Mouse (Mus musculus) gastrocnemius, postnatal 10 days (tissue): ENCODE measurements around the gene Zkscan14. TPM values are rescaled to one million over a fixed set of nuclear protein-coding genes. Genes with fewer than 3 reads are reported as not detected.
"Not testable (repeated sequence)": the region's sequence is repeated elsewhere in the genome, so short reads cannot be mapped to it uniquely, and the experiment has no call there.

ENCODE experiments used
- DNase-seq: peaks from one replicate; pipeline ENCODE4 v3.0.0; 2021; ENCODE audit warnings: mixed read lengths
- long read RNA-seq, 2 experiments: library from polyadenylated mRNA; stranded (forward); transcript quantifications; one replicate each; pipeline ENCODE4 v2.0.0; 2021
- total RNA-seq, 2 experiments: library from RNA; stranded (reverse); gene quantifications; 2 replicates each; pipeline ENCODE4 v1.2.3; 2021

Gene Zkscan14
- 1 to 10 TPM; 6.1 to 6.6 TPM for total RNA-seq
- long read RNA-seq, experiment 1, transcript Zkscan14-201 (3 exons, 1,967 nt): major isoform, 8 of 11 reads
- long read RNA-seq, experiment 1, partial matches to known transcripts: 0 of 11 reads
- long read RNA-seq, experiment 1, other reads (novel, unspliced or antisense): 1 of 11 reads
- long read RNA-seq, experiment 2, transcript Zkscan14-201 (3 exons, 1,967 nt): major isoform, 11 of 13 reads
- long read RNA-seq, experiment 2, partial matches to known transcripts: 1 of 13 reads
- long read RNA-seq, experiment 2, other reads (novel, unspliced or antisense): 0 of 13 reads

DNA sequence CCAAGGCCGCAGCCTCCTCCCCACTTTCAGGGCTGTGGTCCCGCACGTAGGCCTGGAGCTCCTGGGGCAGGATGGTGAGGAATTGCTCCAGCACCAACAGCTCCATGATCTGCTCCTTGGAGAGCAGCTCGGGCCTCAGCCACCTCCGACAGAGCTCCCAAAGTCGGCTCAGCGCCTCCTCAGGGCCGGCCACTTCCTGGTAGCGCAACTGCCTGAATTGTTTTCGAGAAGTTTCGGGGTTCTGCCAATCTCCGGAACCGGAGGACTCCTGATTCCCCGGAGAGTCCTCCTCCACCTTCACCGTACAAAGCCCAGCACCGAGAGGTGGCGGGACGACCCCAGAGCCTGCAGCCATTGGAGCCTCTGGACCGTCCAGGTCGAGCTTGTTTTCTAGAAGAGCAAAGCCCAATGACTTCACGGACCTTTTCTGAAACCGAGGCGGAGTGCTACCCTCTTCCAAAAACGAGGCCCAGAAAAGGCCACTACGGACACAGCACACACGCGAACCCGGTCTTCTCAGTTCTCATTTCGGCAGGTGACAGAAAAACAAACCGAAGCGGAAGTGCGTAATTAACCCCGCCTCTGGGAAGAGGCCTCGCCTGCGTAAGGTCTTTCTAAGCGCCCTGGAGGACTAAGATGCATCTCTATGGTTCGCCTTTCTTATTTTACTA, at the start of gene Zkscan14:
Gene Zkscan14 (minus strand): TSS at position 548 of the 671 bp plus-strand sequence.
- DNase-seq: peak; percentile 58

DNA sequence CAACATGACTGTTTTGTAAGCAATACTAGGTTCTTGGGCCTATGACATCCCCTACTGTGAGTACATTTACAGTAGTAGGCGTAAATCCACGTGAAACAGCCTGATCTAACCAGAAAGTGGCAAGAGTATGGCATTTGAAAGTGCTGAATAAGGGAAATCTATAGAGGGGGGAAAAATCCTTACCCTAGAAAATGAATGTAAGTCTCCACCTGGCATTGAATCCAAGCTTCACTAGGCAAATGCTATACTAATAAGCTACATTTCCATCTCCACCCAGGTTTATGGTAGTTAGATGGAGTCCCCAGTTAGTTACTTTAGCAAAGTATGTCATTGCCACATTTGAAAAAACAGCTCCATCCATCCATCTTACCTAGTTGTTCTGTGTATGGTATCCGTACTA, 47.9 kb upstream of the Zkscan14 start:
- no peak for DNase-seq

DNA sequence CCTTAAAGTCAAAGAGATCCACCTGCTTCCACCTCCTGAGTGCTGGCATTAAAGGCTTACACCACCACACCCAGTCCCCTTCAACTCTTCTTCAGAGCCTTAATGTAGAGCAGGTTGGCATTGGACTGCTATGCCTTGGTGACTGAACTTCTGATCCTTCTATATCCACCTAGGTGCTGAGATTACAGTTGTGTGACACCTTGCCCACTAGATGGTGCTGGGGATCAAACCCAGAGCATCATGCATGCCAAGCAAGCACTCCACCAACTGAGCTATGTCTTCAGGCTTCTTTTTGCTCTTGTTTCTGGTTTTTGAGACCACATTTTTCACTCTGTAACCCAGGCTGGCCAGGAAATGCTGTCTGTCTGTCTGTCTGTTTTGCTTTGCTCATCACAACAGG, 33.0 kb upstream of the Zkscan14 start:
- no peak for DNase-seq

- DNase-seq: no peak
These were observed 30.3 kb upstream of the Zkscan14 start for GRCm38 (mm10) chr5:145231893-145232411.

DNA sequence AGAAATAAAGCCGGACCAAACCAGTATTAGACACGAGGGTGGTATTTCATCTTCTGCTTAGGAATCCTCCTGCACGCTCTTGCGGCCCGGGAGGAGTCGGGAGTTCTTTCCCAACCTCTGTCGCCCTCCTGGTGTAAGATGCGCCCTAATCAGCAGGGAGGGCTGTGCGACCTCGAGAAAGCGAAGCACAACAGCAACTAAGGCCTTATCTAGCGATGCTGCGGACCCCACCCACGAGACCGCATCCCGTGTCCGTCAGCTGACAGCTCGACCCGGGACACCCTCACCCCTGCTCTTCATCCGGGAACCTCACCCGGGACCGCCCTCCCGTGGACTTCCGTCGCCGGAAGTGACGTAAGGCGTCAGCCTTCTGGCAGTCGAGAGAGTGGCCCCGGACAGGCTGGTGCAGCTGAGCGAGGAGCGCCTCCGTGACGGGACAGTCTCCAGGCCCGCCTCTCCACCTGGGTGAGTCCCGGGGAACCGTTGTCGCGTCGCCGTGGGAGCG, 29.8 kb upstream of the Zkscan14 start, which contains the start of gene Zfp655:
Gene Zfp655 (plus strand): TSS at position 349 of the 505 bp plus-strand sequence.
- peak; percentile 95 for DNase-seq

GRCm38 (mm10) chr5:145230641-145231040, 29.0 kb upstream of the Zkscan14 start:
- no peak for DNase-seq

DNA sequence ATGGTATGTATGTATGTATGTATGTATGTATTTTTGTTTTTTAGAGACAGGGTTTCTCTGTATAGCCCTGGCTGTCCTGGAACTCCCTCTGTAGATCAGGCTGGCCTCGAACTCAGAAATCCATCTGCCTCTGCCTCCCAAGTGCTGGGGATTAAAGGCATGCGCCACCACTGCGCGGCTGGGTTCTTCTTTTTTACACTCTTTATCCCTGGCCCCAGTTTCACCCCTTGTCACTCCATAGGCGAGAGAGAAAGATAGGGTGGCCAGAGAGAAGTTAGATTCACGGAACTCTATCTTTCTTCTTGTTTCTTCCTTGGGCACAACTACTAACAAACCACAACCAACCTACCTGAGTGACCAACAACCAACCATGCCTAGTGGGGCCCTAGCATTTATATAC, 27.6 kb upstream of the Zkscan14 start:
- not testable (repeated sequence) for DNase-seq

DNA sequence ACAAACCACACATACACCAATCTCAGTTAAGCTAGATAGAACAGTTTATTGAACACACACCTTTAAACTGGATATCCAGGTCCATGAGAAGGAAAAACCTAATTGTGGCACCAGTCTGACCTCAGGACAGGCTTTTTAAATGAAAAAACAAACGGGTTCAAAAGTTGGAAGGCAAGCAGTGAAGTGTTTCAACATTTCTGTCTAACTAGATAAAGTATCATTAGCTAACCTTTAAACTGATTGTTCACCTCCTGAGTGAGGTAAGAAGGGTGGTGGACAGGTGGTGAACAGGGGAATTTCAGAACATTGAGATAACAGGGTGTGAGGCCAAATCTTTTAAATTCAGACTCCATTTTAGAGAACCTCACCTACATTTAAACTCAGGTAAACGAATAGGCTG, 24.8 kb upstream of the Zkscan14 start:
- no peak for DNase-seq

GRCm38 (mm10) chr5:145223395-145223794, 21.7 kb upstream of the Zkscan14 start:
- DNase-seq: no peak

DNA sequence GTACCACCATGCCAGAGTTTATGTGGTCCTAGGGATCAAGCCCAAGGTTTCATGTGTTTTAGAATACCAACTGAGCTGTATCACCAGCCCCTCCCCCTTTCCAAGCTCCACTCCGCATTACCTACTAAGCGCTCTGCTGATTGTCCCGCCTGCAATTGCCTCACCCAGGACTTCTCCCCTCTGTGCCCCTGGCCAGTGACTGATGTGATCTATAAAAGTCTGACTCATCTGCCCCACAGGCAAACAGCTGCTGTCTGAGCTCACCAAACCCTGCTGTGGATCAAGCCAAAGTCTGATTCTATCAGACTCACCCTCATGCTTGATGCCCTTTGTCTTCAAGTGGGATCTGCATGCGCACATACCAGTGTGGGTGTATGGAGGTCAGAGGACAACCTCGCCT, 21.2 kb upstream of the Zkscan14 start:
- no peak for DNase-seq

DNA sequence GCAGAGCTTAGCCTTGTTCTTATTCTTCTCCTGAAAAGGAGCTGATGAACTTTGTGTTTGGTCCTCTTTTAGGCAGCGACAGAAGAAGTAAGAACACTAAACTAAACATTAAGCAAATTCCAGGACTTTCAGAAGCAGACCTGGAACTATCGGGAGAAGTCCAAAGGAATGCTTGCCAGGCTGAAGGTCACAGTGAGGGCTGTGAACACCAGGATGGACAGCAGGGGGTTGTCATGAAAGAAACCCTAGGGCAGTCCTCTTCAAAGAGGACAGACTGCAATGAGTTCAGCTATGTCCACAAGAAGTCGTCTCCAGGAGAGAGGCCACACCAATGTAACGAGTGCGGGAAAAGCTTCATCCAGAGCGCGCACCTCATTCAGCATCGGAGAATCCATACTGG, 18.3 kb upstream of the Zkscan14 start:
- no peak for DNase-seq

DNA sequence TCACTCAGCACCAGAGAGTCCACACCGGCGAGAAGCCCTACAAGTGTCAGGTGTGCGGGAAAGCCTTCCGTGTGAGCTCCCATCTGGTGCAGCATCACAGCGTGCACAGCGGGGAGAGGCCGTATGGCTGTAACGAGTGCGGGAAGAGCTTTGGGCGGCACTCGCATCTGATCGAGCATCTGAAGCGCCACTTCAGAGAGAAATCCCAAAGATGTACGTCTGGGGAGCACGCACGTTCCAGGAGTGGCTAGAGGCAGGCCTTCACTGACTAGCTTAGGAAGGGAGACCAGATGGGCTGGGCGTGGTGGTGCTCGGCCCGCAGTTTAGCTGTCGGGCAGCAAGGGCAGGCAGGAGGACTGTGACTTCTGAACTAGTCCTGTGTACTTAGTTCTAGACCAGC, 17.0 kb upstream of the Zkscan14 start:
- no peak for DNase-seq

DNA sequence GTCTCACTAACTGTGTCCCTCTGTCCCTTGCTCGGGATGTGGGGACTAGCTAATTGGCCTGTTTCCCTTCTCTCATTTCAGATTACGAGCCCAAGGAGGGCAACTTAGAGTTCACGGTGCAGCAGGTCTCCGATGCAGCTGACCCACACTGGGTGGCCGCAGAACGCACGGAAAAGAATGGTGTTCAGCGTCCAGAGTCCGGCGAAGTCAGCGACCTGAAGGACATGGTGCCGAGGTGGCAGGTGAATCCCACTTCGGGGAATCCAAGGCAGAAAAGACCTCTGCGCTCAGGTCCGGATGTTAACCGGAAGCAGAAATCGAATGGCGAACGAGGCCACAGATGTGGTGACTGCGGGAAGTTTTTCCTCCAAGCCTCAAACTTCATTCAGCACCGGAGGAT, 16.5 kb upstream of the Zkscan14 start:
- DNase-seq: no peak

- no peak for DNase-seq
These were observed 16.1 kb upstream of the Zkscan14 start for GRCm38 (mm10) chr5:145217746-145218145.

DNA sequence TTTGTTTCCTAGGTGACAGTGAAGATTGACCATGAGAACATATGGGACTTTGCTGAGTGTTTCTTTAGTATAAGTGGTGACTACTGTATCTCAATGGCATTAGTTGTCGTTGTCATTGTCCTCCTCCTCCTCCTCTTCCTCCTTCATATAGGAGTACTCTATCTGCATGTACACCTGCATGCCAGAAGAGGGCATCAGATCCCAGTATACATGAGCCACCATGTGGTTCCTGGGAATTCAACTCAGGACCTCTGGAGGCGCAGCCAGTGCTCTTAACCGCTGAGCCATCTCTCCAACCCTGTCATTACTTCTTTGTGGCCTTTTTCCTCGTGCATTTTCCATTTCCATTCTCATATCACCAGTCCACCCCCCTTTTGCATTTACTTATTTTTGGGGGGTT, 13.0 kb upstream of the Zkscan14 start:
- no peak for DNase-seq

DNA sequence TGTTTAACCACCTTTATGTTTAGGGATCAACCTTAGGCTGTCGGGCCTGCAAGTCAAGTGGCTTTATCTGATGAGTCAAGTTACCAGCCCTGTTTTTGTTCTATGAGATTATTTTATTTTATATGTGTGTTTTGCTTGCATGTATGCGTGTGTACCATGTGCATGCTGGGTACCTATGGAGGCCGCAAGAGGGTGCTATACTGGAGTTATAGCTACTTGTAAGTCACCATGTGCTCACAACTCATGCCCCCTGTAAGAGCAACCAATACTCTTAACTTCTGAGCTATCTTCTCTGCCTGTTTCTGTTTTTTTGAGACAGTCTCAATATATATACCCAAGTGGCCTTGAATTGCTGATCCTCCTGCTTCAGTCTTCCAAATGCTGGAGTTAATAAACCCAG, 11.8 kb upstream of the Zkscan14 start:
- DNase-seq: no peak

GRCm38 (mm10) chr5:145212216-145212615, 10.5 kb upstream of the Zkscan14 start:
- no peak for DNase-seq

GRCm38 (mm10) chr5:145211340-145211739, 9.7 kb upstream of the Zkscan14 start:
- no peak for DNase-seq

DNA sequence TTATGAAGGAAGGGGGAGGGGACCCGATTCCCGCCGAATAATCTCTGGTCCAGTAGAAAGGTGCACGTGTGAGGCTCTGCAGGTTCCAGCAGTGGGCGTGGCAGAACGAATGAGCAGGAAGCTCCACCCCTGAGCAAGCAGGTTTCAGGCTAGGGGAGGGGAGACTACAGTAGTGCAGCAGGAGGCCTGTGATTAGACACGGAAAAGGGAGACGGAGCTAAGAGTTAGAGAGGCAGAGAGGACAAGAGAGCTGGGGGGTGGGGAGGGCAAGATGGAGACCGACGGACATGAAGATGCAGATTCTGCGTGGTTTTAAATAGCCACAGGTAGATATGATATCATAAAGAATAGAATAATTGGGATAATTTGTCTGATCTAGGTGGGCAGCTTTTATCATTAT, 6.7 kb upstream of the Zkscan14 start:
- DNase-seq: not testable (repeated sequence)

DNA sequence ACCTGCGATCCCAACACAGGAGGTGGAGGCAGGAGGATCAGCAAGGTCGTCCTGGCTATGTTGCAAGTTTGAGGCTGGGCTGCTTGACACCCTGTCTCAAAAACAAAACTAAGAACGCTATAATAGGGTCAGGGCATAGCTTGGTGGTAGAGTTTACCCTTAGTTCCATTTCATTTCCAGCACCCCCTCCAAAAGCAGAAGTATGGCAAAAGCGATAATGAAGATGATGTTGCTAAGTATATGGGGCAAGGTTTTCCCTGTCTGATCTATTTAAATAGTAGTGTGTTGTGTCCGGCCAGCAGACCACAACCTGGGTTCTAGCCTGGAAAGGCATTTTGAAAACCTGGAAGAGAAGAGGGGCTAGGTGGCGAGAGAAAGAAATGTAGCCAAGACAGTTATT, 6.3 kb upstream of the Zkscan14 start:
- no peak for DNase-seq

GRCm38 (mm10) chr5:145207385-145207784, 5.7 kb upstream of the Zkscan14 start:
- DNase-seq: no peak

GRCm38 (mm10) chr5:145205041-145205440, 3.4 kb upstream of the Zkscan14 start:
- DNase-seq: no peak

GRCm38 (mm10) chr5:145203936-145204691, 2.4 kb upstream of the Zkscan14 start, which contains the start of gene Zkscan5:
TSS of gene Zkscan5 (plus strand) at chr5:145204562.
- peak; percentile 97 for DNase-seq
